Mouse (Mus musculus) midbrain, embryonic 10.5 days (tissue): ENCODE measurements around the gene Coro2b. TPM values are rescaled to one million over a fixed set of nuclear protein-coding genes. Genes with fewer than 3 reads are reported as not detected.

Experiments
- polyA plus RNA-seq: library from polyadenylated mRNA; unstranded; fragments of >200 nt; fragmentation: Nextera tagmentation; extraction: Ambion mirVana; gene quantifications from 2 replicates; pipeline ENCODE4 v1.2.1, GENCODE M21; 2016

The Coro2b gene
- polyA plus RNA-seq, 1 experiment from 2014 or later: 12.8 TPM

Other genes starting within 250 kb of the Coro2b start
- gene Anp32a, start 195.8 kb downstream of the Coro2b start, polyA plus RNA-seq: 237 and 298 TPM in 2 replicates
- gene Itga11, start 140.8 kb upstream of the Coro2b start, polyA plus RNA-seq: 2.3 and 3.4 TPM in 2 replicates